Mouse (Mus musculus): ENCODE results near the gene Slc24a3.

The Slc24a3 gene

DNA sequence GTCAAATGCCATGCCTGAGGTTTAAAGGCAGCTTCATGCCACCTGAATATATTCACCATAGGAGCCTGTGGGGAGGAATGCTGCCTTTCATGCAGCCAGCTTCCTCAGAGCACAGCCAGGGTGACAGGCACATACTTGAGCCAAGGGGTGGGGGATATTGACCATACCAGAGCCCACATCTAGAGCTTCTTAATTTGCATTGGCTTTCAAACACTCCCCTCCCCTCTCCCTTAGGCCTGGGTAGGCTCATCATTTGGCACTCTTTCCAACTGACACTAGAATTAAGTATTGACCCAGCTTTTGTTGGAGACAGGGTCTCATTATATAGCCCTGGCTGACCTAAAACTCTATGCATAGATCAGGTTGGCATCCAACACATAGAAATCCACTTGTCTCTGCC lies 453.2 kb downstream of the Slc24a3 start:
- no peak for DNase-seq (ENCODE audit: low read depth, low spot score)

DNA sequence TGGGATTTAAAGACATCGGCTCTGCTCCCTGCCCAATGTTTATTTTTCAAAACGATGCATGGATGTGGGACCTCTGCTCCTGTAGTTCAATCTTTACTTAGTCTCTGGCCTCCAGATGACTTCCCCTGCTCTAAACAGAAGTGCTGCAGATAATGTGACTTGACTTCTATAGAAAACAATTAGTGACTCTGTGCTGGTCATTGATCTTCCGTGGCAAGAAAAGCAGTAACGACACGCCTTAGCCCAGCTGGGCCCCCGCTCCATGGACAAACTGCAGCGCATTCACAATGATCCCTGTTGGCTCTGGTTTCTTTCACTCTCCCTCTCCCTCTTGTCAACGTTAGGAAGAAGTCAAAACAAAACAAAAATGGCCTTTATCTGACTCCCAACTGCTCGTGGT lies 453.6 kb downstream of the Slc24a3 start:
- DNase-seq (ENCODE audit: low read depth, low spot score), result no peak

DNA sequence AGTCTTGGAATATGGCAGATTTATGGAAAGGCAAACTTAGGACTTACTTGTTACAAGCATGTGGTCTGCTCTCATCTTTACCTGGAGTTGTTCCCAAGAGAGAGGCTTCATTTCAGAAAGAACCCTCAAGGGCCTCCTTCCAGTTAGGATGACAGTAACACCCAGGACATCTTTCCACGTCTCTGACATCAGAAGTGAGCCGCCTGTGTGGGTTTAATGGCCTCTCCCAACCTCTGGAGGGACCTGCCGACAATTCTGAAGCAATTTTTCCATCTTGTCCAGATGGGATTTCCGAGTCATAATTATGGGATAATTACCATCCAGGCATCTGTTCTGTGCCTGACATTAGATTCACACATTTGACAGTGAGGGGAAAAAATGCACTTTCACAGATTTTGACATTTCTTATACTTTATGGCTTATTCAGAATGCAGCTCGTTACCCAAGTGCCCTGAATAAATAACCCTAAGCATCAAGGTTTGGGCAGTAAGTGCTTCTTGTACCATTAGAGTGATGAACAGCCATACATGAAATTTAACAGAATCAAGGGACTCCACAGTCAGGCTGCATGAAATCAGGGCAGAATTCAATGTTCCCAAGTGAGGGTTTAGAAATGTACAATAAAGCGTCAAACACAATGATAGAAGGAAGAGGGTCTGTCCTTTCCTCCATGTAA lies 463.7 kb downstream of the Slc24a3 start:
- no peak for DNase-seq (ENCODE audit: low read depth, low spot score)

DNA sequence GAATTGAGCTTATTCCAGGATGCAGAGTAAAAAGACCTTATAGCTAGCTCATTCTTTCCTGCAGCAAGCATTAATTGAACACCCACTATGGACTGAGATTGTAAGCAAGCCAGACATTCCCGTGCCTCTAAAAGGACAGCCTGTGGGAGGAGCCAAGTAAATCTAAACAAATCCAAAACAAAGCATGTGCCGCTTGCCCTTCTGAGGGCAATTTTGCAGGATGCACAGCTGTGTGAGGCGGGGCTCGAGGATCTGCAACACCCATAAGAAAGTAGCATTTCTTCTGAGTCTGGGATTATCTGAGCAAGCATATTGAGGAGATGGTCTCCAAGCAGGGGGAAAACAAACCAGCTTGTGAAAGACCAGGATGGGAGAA lies 464.2 kb downstream of the Slc24a3 start:
- no peak for DNase-seq (ENCODE audit: low read depth, low spot score)

DNA sequence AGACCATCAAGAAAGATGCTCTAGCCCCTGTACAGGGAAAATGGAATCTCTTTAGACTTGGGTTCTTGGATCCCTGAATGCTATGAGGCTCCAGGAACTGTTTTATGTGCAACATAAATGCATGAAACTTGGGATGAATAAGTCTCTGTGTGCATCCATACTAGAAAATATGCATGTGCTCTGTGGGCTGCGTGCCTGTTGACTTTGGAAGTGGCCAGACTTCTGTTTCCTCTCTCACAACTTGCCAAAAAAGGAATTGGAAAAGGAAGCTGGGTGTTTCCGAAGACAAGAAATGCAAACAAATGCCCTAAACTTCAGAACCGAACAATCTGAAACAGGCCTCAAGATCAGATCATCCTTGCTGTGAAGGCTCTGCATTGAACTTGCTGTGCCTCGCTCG lies 466.3 kb downstream of the Slc24a3 start:
- no peak for DNase-seq (ENCODE audit: low read depth, low spot score)

DNA sequence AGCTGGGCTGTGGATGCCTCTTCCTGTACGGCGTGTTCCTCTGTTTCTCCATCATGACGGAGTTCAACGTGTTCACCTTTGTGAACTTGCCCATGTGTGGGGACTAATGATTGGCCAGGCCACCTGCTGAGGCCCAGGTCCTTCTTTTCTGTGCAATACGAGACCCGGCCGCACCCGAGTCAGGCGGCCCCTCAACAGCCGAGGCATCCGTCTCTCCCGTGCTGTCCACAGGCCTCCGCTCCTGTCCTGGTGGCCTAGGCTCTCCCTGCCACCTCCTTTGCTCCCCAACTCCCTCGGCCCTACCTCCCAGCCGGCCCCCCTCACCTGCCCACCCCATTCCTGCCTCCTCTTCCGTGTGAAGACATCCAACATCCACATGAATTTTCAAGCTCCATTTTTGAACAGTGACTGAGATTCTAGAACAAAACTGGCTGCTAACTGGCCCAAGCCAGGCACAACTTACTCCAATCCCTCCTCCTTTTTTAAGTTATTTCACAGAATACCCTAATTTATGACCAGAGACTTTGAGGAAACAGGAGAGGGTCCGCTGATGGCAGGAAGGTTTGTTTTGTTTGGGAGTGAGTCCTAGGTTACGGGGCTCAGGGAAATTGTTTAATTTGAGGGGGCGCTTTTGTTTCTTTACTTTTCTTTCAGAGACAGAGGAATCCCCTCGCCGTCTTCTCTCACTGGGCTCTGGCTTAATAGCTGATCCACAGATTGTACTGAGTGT lies 472.9 kb downstream of the Slc24a3 start:
- DNase-seq (ENCODE audit: low read depth, low spot score), result no peak

DNA sequence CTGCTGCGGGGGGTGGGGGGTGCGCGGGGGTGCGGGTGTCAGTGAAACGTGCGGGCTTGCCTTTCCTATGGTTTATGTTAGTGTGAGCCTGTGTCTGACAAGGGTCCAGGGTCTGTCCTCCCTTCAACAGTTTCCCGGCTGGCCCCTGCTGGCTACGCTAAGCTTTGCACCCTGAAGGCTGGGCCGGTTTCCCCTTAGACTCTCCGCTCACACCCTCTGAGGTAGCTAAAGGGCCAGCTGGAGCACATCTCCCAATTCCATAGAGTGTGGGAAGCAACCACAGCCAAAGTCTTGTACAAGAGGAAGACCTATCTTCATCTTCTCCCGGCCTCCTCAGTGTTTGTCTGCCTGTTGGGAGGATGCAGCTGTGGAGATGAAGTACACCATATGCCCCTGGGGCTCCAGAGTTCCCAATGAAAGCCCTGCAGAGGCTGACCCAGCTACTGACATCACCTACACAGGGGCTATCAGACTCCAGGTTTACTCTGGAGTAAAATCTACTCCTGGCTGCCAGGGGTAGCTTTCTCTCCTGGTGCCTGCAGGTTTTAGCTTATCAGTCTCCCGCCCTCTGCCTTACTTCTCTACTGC lies 487.9 kb downstream of the Slc24a3 start:
- DNase-seq (ENCODE audit: low read depth, low spot score), result no peak

DNA sequence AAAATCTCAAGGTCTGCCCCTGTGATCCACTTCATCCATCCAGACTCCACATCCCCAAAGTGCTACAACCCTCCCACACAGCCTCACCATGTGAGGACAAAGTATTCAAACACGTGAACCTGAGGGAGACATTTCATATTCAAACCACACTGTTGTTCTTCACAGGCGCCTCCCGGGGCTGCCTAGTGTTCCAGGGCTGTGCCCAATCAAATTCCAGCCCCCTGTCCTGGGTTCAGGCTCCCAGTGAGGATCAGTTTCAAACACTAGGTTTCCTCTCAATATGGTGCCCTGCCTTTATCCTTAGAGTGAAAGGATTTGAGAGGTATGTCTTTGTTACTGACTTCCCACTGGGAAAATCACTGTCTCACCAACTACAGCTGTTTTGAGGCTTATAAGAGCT lies 488.6 kb downstream of the Slc24a3 start:
- DNase-seq (ENCODE audit: low read depth, low spot score), result no peak

DNA sequence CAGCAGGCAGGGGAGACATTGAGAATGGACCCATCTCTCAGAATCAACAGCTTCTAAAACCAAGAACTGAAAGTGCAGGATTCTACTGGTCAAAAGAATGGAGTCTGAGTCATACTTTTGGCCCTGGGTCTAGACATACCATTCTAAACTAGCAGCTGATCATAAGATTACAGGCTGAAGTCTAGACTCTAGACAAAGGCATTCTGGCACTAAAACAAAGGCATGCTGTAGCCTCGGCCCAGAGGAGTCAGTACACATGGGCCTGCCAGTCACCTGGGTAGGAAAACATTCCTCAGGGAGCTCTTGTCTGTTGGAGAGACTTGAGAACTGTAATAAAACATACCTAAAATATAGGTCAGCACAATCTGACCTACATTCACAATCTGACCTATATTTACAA lies 489.2 kb downstream of the Slc24a3 start:
- no peak for DNase-seq (ENCODE audit: low read depth, low spot score)

DNA sequence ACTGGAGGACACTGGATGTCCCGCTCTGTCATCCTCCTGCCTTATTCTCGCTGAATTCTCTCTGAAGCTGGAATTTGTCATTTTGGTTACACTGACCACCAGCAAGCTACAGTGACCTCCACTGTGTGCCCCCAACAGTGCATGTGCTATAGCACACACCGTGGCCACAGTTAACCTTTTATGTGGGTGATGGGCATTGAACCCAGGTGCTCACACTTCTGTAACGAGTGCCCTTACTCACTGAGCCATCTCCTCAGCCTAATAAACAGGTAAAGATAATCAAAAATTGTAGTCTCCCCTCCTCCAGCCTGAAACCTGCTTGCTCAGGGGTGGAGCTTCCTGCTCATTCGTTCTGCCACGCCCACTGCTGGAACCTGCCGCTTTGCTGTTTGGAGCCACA lies 493.7 kb downstream of the Slc24a3 start:
- DNase-seq (ENCODE audit: low read depth, low spot score), result no peak

DNA sequence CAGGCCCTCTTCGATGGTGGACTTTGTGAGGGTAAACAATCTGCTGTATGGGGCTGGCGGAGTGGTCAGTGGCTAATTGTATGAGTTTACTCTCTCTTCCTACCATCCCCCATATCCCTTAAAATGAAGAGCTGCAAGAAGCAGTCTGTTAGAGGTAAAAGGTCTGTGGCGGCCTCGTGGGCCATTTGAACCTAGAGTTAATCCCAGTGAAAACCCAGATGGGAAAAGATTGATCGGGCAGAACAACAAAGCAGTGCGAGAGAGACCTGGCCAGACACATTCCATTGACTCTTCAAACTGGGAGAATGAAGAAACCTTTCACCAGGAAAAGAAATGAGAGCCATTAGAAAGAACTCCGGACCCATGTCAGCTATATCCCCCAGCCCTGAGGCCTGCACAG lies 496.3 kb downstream of the Slc24a3 start:
- no peak for DNase-seq (ENCODE audit: low read depth, low spot score)

DNA sequence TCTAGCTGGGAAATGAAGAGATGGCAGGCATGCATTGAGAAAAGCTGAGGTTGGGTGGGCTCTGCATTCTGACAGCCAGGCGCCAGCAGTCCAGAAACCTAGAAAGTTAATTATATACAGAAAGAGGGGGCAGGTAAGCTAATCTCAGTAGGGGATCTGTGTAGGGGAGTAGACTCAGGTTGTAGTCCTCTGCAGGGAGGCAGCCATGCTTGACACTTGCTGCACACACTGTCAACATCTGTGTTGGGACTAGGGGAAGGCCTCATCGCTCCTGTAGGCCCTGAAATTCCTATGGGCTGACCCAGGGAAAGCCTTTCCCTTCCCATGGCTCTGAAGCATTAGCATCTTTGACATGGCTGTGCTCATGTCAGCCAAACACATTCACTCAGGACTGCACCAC lies 496.8 kb downstream of the Slc24a3 start:
- DNase-seq (ENCODE audit: low read depth, low spot score), result no peak

DNA sequence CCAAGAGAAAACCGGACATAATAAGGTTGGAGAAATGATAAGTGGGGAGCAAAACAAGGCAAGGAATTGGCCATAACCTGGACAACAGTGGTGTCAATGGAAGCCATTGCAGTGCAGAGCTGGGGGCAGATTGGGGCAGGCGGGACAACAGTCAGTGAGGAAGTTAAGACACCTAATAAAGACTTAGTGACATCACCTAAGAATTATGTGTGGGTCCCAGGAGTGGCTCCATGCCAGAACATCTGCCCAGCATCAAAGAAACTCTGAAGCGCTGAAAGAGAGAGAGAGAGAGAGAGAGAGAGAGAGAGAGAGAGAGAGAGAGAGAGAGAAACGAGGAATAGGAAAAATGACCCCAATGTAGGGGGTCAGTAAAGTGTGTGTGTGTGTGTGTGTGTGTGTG lies 500.6 kb downstream of the Slc24a3 start:
- DNase-seq (ENCODE audit: low read depth, low spot score), result no peak

DNA sequence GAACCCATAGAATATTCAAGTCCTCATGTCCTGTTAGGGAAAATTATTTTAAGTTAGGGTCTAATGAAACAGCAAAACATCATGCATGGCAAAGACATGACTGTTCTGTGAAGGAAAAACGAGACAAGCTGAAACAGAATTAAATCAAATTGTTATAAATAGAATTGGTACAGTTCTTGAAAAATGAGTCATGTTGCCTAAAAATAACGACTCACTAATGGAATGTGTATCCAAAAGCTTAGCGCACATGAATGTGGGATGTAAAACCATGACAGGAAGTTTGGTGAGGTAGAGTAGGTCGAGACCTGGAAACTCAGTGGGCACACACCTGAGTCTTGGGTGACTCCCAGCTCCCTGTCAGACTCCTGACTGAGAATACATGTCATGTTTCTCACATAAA lies 502.6 kb downstream of the Slc24a3 start:
- no peak for DNase-seq (ENCODE audit: low read depth, low spot score)

DNA sequence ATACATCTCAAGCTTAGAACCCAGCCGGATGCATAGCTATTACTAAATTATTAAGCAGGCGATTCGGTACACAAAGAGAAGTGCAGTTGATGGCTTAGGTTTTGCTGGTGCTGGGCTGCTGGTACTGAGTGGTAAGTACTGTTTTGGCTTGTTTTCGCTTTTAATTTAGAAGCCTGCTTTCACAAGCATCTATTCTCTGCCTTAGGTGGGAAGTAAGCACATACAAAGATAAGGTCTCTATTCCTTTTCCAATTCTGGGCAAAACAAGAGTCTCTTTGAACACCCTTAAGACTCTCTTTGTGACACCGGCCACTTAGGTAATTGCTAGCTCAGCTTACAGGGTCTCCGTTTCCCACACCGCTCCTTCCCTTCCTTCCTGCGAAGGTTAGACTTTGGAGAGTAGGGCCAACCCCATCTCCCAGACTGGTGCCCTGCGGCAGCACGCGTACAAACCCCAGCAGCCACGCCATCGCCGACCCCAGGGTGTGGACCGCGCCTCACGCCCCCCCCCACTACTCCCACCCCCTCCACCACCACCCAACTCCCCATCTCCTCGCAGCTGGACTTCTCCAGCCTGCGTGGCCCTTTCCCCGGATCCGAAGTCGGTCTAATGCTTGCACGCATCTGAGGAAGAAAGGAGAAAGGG lies 507.1 kb downstream of the Slc24a3 start:
- DNase-seq (ENCODE audit: low read depth, low spot score), result peak; percentile 3

DNA sequence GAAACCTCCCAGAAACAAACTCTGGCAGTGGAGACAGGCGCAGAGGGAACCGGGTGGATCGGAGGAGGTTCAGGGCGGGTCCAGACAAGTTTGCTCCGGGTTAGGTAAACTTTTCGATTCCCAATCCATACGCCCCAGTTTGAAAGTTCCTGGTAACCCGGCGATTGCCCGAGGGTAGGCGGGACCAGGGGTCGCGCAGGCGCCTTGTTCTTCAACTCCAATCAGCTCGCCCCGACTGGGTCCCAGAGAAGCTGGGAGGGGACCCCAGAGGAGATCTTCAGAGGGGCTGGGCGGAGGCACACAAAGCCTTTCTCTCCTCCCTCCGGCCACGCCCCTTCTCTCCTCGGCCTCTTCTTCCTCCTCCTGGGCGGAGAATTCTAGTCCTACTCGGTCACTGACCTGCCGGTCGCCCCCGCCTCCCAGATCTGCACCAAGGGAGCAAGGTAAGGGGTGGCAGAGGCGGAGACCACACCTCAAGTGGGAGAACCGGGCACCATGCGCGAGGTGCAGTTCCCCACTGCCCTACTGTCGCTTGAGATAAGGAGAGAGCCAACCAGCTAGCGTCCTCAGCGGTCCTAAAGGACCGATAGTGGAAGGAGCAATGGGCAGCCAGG lies 507.7 kb downstream of the Slc24a3 start, which contains the start of gene Rin2:
Gene Rin2 (plus strand): TSS at position 74 of the 614 bp plus-strand sequence.
- DNase-seq (ENCODE audit: low read depth, low spot score), result peak; percentile 77

DNA sequence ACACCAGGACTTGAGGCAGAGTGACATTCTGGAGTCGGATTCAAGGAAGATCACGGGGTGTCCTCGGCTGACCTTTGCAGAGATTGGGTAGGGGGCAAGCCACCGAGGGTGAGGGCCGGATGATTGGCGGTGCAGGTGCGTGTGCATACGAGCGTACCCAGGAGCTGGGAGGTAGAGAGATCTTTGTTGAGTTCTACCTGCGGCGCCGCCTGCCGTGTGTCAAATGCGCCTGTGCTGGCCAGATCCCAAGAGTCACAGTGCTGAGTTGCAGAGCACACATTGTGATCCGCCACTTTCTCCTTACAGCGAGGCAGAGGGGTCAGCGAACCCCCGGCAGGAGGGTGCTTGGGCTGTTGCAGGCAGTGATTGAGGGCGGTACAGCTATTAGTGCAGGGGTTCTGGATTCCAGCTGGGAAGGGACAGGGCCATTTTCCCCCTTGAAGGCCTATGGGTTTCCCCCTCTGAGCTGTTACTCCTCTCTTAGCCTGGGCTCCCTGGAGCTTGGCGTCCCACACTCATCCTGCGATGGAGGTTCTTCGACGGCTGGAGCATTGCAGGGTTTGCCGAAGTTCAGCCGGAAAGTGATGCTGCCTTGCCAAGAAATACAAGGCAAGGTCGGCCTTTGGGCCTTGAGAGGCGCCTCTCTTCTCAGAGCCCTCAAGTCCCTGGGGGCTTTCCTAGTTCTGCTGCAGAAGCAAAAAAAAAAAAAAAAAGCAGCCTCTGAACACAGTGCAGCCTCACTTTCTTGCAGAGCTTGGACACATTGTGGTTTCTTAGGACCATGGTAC lies 508.4 kb downstream of the Slc24a3 start:
- DNase-seq (ENCODE audit: low read depth, low spot score), result peak; percentile 9

DNA sequence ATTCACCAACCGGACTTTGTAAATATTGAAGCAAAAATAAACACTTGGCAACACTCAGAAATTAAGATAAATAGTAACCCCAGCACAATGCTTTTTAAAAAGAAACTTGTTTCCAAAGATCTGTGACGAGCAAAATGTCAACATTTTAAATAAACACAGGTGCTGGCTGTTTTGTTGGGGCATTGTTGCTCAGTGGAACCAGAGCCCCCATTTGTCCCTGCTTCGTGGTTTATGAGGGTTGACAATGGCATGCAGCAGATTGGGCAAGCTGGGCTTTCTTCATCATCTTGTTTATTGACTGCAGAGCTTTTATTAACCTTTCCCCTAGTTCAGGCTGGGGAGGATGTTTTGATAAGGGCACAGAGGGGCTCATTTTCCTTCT lies 509.0 kb downstream of the Slc24a3 start:
- no peak for DNase-seq (ENCODE audit: low read depth, low spot score)

DNA sequence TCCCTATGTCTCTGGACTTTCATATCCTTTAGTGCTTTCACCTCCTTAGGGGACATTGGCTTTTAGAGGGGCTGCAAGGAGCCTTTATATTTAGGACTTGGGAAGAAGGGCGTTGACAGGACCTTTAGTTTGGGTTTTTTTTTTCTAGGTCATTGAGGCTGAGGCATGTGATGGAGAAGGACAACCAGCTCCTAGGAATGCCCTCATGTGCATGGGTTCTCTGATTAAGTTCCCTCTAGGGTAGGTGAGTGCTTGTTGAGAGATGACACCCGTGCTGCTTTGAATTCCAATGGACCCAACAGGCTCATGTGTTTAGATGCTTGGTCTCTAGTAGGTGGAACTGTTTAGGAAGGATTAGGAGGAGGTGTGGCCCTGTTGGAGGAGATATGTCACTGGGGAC lies 509.4 kb downstream of the Slc24a3 start:
- no peak for DNase-seq (ENCODE audit: low read depth, low spot score)

DNA sequence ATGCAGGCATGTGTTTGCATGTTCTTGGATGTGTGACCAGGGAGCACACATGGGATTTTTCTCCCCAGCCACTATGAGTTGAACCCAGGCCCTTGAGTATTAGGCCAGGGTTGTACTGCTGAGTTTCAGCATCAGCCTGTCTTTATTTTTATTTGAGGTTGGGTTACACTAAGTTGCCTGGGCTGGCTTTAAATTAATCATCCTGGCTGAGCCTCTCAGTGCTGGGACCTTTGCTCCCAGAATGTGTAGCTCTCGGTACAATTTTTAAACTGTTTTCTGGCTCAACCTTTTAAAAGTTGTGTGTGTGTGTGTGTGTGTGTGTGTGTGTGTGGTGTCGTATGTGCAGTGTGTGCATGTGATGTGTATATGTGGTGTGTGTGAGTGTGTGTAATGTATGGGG lies 512.6 kb downstream of the Slc24a3 start:
- DNase-seq (ENCODE audit: low read depth, low spot score), result no peak

DNA sequence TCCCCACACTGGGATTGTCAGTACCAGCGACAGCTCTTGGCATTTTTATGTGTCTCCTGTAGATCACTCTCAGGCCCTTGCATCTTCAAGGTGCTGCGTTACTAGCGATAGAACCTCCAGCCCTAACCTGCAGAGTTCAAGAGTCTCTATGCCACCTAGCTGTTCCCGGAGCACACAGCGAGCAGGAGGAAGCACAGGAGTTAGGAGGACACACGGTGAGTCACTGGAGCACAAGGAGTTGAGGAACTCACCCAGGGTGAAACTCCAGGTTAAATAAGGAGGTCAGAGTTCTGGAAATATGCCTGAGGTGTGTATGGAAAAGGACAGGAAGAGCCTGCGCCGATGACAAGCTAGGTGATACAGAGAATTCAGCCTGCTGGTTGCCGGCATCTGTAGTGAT lies 513.2 kb downstream of the Slc24a3 start:
- no peak for DNase-seq (ENCODE audit: low read depth, low spot score)
